Mouse (Mus musculus) A20 (cell line): ENCODE results near the gene Triobp.

Experiments used
- DNase-seq: peaks from one replicate; pipeline ENCODE4 v3.0.0-alpha.2; 2011; ENCODE audit warnings: low read depth, low spot score

Gene Triobp

GRCm38 (mm10) chr15:78926021-78926919 is 21.3 kb upstream of the Triobp start, which contains the start of gene Lgals1:
Gene Lgals1 (plus strand): TSS chr15:78926725.
- no peak for DNase-seq

DNA sequence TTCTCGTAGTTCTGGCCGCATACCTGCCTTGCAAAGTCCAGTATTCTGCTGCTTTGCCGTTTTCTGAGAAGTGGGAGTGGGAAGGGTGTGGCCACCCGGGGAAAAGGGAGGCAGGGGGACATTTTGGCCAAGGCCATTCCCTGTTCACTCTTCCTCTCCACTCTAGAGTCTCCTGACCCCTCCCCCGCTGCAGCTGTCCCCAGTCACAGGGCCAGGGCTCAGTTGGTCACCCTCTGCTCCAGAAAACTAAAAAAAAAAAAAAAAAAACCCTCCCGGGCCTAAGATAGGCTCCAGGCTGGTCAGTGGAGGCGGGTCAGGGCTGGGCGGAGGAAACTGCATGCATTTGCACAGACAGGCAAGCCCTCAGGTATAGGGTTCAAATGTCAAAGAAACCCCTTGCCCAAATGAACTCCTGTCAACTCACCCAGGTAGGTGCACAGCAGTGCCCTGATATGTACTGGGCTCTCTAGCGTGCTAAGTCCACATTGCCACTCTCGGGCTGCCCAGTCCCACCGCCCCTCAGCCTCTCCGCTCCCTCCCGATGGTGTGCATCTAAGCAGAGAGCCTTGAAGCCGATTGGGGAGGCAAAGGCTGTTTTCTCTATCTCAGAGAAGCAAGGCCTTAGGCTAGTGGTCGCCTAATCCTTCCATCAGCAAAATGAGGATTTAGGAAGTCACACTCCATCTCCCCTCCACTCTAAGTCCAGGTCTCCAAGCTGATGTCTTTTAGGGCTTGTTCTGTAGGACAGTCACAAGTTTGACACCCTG is 20.3 kb upstream of the Triobp start:
- DNase-seq = no peak

GRCm38 (mm10) chr15:78927788-78928457 is 19.6 kb upstream of the Triobp start:
- DNase-seq = peak; percentile 95

- peak; percentile 45 for DNase-seq
Observed at GRCm38 (mm10) chr15:78928539-78928938, 19.0 kb upstream of the Triobp start.

DNA sequence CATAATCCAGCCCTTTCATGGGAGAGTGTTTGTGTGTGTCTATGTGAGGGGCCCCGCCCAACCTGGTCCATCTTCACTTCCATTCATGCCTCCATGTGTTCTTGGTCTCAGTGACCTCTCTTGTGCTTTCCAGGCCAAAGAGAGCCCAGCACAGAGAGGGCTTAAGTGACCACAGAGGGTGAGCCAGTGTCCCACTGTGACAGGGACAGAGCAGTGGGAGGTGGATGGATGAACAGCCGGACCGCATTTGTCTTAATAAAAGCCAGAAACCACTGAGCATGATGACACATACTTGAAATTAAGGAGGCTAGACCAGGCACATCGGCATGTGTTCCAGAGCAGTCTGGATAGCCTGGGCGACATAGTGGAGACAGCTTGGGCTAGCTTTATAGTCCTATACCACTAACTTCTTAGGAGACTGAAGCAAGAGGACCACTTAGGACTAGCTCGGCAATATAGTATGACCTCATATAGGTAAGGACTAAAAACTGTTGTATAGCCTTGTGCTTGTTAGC is 17.3 kb upstream of the Triobp start:
- no peak for DNase-seq

- no peak for DNase-seq
Observed at GRCm38 (mm10) chr15:78930801-78931426, 16.6 kb upstream of the Triobp start.

DNA sequence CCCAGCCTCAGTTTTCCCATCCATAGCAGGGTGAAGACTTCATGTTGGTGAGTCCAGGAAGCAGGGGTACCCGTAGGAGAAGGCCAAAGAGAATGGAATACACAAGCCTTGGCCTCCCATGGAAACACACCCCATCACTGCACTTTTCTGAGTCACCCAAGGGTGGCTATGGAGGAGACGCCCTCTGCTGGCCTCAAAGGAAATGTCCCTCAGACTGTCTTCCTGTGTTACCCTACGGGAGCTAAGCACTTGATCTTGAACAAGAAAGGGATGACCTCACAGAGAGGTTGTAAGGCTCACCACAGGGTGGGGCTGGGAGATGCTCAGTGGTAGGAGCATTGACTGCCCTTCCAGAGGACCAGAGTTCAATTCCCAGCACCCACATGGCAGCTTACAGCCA is 15.9 kb upstream of the Triobp start:
- DNase-seq = peak; percentile 81

DNA sequence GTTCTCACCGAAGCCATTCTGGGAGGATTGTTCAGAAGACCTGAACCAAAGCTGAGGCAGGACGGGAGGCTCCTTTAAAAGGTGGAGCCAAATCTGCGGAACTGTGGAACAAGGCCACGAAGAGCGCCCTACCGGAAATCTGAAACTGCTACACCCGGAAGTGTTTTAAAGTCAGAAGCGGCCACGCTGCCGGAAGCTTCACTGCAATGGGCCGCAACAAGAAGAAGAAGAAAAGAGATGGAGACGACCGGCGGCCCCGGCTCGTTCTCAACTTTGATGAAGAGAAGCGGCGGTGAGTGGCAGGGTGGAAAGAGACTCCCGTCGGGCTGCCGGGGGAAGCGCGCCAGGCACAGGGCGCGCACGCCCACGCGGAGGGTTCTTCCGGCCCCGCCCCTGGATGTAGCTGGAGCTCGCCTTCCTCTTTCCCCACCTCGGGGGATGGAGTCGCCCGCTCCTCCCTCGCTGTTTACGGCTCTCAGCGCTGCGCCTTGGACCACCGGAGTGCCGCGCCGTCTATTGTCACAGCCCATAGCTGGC is 12.7 kb upstream of the Triobp start, which contains the start of gene Nol12:
Gene Nol12 (plus strand): TSS at position 150 of the 537 bp plus-strand sequence.
- DNase-seq = peak; percentile 96

DNA sequence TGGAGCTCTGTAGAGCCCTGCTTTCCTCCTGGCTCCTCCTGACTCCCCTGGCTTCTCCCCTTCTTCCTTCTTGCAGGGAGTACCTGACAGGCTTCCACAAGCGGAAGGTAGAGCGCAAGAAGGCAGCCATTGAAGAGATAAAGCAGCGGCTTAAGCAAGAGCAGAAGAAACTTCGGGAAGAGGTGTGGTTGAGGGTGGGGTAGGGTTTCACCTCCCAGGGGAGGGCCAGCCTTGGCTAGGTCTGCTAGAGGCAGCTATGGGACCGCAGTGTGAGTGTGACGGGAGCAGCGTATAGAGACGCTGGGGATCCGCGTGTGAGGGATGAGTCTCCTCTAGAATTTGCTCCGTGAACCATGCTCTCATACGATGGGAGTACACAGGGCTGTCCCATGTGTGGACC is 11.1 kb upstream of the Triobp start:
- DNase-seq = no peak

DNA sequence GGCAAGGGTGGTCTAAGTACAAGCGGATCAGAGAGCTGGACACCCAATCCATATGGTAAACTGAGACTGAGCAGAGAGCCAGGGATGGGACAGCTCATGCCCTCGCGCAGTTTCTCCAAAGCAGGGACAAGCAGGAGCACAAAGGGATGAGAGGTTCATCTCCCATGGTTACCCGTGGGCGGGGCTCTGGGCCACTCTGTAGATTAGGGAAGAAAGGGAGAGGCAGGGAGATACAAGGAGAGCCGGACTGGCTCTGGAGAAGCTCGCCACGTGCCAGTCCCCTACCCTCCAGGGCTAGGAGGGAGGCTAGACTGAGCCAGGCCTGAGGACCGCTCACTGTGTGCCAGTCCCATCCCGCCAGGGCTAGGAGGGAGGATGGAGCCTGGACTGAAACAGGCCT is 10.2 kb upstream of the Triobp start:
- no peak for DNase-seq

DNA sequence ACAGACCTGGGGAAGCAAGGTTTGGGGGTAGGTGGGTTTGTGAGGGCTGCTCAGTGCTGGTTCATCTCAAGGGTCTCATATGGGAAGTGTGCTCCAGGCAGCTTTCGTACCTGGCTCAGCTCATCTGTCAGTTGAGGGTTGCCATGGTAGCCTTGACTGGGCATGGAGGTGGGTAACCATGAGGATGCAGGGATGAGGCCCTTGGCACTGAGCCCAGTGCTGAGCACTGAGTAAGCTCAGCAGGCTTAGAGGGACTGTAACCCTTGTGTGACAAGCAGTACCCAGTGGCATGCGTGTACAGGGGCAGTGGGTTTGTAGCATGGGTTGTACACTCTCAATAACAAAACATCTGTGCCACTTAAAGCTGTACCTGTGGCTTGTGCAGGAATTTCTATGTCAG is 9.6 kb upstream of the Triobp start:
- DNase-seq = no peak

DNA sequence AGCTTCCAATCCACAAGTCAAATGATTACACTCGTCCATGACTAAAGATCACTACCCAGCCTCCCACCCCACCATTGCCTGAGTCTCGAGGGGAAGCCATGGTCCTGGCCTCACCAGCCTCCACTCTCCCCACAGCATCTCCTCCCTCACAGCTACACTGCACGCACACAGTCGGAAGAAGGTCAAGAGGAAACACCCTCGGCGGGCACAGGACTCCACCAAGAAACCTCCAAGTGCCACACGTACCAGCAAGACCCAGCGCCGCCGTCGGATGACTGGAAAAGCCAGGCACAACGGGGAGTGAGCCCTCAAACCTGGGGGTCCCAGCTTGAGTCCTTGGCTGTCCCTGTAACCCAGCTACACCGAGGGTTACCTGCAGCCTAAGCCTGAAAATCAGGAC is 7.2 kb upstream of the Triobp start:
- DNase-seq = no peak

- peak; percentile 66 for DNase-seq
Observed at GRCm38 (mm10) chr15:78942663-78943062, 4.9 kb upstream of the Triobp start.

DNA sequence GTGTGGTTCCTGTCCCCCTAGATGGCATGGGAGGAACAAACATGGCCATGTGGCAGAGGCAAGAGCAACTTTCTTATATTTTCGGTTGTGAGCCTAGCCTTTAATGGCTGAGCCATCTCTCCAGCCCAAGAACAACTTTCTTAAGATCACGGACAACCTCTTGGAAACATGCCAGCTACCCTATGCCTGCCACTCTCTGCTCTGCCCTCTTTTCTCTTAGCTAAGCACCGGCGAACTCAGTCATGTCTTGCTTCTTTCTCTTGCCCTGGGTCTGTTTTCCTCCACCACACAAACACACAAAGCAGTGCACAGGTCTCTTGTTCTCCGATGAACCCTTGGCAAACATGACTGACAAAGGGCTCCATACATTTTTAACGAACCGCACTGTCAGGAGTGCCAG is 1.3 kb upstream of the Triobp start:
- no peak for DNase-seq

DNA sequence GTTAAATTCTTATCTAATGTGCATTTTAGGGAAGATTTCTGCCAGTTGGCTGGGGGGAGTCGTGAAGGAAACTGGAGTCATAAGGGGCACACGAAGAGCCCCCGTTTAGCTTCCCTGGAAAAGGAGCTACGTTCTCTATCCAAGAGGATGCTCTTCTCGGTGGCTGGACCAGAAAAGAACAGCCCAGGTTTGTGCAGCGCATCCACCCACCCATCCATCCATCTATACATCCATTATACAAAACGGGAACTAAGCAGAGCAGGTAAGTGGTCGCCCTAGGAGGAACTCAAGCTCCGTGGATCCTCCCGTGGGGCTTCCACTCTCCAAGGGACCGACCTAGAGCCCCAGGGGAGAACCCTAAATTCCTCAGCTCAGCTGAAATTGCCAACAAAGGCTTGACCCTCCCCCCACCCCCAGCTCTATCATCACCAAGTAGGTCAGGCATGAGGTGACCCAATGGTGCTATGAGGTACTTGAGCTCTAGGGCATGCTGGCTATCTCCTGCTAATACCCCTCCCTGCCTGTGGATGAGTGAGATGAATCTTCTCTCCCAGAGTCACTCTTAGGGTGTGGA is 715 bp downstream of the Triobp start:
- peak; percentile 23 for DNase-seq

DNA sequence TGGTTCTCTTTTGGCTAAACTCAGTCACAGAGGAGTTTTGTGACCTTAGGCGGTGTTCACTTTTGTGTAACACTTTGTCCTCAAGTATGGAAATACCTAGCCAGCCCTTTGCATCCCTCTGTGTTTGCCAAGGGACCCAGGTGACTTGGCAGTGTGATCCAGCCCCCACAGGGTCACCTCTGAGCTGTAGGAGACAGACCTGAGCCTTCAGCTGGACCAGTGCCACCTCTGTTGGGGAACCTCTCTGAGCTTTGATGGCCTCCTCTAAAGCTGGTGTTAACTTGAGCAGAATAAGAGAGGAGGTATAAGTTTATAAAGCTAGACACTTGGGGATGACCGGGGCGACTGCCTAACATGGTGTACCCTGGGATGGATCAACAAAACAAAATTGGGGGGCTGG is 1.4 kb downstream of the Triobp start:
- DNase-seq = no peak

DNA sequence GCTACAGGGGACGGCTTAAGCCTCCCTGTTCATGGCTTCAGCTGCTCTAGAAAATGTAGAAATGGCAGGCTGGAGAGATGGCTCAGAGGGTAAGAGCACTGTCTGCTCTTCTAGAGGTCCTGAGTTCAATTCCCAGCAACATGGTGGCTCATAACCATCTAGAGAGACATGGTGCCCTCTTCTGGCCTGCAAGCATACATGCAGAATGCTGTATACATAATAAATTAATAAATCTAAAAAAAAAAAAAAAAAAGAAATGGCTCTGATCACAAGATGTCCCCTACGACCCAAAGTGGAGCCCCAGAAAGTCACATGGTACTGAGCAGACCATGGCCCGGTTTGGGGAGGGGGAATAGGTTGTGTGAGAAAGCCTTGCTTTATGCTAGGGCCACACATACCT is 8.1 kb downstream of the Triobp start:
- DNase-seq = peak; percentile 27

- peak; percentile 44 for DNase-seq
Observed at GRCm38 (mm10) chr15:78956351-78956750, 8.8 kb downstream of the Triobp start.

DNA sequence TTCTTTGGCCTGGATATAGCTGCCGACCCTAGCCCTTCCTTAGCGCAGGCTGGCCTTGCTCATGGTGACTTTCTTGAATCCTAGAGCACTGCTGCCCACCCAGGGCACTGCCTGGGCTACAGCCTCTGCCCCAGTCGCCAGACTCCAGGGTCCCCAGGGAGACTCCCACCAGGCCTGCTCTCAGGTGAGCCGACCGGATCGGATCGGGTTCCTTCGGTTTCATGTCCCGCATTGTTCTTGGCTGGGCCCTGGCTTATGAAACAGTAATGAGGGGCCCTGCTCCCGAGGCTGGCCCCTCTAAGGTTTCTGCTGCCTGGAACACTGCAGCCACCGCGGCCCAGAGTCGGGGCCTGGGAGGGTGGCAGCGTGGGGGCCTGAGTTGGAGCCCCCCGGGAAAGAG is 9.5 kb downstream of the Triobp start:
- DNase-seq = no peak

GRCm38 (mm10) chr15:78959537-78959936 is 12.0 kb downstream of the Triobp start:
- DNase-seq = no peak

DNA sequence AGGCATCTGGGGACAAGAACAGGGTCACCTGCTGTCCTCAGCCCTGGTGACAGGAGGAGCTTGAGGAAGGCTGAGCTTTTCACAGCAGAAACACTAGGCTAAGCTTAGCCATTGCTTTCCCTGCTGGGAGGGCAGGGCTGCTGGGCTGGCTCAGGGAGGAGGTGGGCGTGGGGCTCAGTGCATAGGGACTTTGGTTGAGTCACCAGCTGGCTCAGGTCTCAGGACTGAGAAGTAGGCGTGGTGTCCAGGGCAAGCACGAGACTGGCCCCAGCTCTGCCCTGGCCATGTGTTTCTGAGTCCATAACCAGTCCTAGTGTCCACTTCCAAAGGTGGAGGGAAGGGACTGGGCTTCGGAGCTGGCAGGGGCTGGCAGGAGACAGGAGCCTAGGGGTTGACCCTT is 12.6 kb downstream of the Triobp start:
- no peak for DNase-seq
